Mouse (Mus musculus) C2C12 (cell line): Measurements from ENCODE around the gene Fam19a1.

Experiments
- CEBPB ChIP-seq: IDR thresholded peaks from one replicate; pipeline ENCODE4 v1.6.1; 2011; ENCODE audit warnings: low read depth, mild to moderate bottlenecking, control low read depth, moderate library complexity
- CTCF ChIP-seq: IDR thresholded peaks from one replicate; pipeline ENCODE4 v1.5.1; 2011; ENCODE audit not compliant: control insufficient read depth, insufficient read depth, insufficient read length
- MAX ChIP-seq: IDR thresholded peaks from one replicate; pipeline ENCODE4 v1.6.1; 2011; ENCODE audit warnings: mild to moderate bottlenecking, control low read depth
- MYOG ChIP-seq: IDR thresholded peaks from one replicate; pipeline ENCODE4 v1.6.1; 2011; ENCODE audit not compliant: control insufficient read depth, insufficient read length; ENCODE audit errors: extremely low read depth
- USF1 ChIP-seq: IDR thresholded peaks from one replicate; pipeline ENCODE4 v1.6.1; 2011; ENCODE audit warnings: low read depth, mild to moderate bottlenecking, control low read depth, moderate library complexity

DNA sequence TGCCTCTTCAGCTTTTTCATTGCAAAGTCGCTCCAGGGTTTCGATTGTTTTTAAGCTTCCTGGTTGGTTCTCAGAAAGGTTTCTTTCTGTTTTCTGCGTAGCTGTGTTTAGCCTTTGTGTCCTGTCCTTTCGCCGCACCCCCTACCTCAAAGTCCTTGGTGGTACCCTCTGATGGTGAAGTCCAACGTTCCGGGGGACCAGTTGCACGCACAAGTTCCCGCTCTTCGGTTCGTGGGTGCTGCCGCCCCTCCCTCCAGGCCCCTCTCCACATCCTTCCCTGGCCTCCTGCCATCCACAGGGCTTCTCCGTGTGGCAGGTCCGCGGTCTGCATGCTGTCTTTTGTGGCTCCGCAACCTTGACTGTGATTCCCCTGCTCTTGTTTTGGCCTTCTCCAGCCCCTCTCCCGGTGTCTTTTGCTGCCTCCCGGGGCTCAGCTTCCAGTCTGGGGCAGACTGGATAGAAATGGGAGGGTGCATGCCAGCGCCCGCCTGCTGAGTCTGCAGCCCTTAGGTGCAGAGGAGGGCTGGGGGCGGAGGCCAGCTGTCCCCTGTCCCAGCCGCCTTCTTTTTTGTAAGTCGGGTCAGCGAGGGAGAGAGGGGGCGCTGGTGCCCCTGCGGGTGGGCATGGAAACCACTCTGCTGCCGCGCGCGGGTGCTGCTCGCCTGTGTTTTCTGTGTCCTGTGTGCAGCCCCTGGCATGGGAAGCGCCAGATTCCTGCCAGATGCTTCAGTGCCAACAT is 3.7 kb downstream of the Fam19a1 start:
- TF ChIP-seq CEBPB (no peak), CTCF (no peak), USF1 (no peak), MYOG (no peak), MAX (no peak)
